Mouse (Mus musculus) limb, embryonic 12.5 days (tissue): ENCODE measurements around the gene Sdhaf4. TPM values are rescaled to one million over a fixed set of nuclear protein-coding genes. Genes with fewer than 3 reads are reported as not detected.
"Not testable (repeated sequence)": the region's sequence is repeated elsewhere in the genome, so short reads cannot be mapped to it uniquely, and the experiment has no call there.

Experiments used
- ATAC-seq: fragments of 200-750 bp; cut with Nextera tagmentation; 2 replicates; pipeline ENCODE4 v1.8.0; 2017; ENCODE audit warnings: low read depth, moderate TSS enrichment; ENCODE audit not compliant: insufficient number of reproducible peaks, insufficient read depth, low FRiP score, low TSS enrichment
- H3K27ac ChIP-seq: fragments of 300-500 bp; sonication (generic); 2 replicates; pipeline ENCODE4 v1.5.1; 2016; ENCODE audit warnings: mild to moderate bottlenecking, moderate library complexity
- H3K27me3 ChIP-seq: fragments of 300-500 bp; sonication (generic); 2 replicates; pipeline ENCODE4 v1.6.1; 2016; ENCODE audit warnings: mild to moderate bottlenecking, moderate library complexity
- H3K36me3 ChIP-seq: fragments of 300-500 bp; sonication (generic); 2 replicates; pipeline ENCODE4 v1.6.1; 2016; ENCODE audit warnings: mild to moderate bottlenecking, moderate library complexity
- H3K4me1 ChIP-seq: fragments of 300-500 bp; sonication (generic); replicated peaks from 2 replicates; pipeline ENCODE4 v1.6.1; 2016
- H3K4me2 ChIP-seq: fragments of 300-500 bp; sonication (generic); 2 replicates; pipeline ENCODE4 v1.6.1; 2016; ENCODE audit warnings: mild to moderate bottlenecking, moderate library complexity
- H3K4me3 ChIP-seq: fragments of 300-500 bp; sonication (generic); replicated peaks from 2 replicates; pipeline ENCODE4 v1.5.1; 2016; ENCODE audit warnings: mild to moderate bottlenecking
- H3K9ac ChIP-seq: fragments of 300-500 bp; sonication (generic); replicated peaks from 2 replicates; pipeline ENCODE4 v1.6.1; 2016; ENCODE audit warnings: mild to moderate bottlenecking, moderate library complexity
- H3K9me3 ChIP-seq: fragments of 300-500 bp; sonication (generic); 2 replicates; pipeline ENCODE4 v1.6.1; 2016; ENCODE audit warnings: mild to moderate bottlenecking, moderate library complexity
- WGBS: fragments of 180-500 bp; shearing (Covaris S2); methylation state at CpG from one replicate; pipeline ENCODE4 v1.1.7; 2016; 5-methylcytosine and 5-hydroxymethylcytosine counted together
- polyA plus RNA-seq: library from polyadenylated mRNA; unstranded; fragments of >200 nt; fragmentation: Nextera tagmentation; extraction: Ambion mirVana; gene quantifications from 2 replicates; pipeline ENCODE4 v1.2.1, GENCODE M21; 2016

Sdhaf4 gene
- polyA plus RNA-seq, 1 experiment from 2014 or later: 96.3 TPM

DNA sequence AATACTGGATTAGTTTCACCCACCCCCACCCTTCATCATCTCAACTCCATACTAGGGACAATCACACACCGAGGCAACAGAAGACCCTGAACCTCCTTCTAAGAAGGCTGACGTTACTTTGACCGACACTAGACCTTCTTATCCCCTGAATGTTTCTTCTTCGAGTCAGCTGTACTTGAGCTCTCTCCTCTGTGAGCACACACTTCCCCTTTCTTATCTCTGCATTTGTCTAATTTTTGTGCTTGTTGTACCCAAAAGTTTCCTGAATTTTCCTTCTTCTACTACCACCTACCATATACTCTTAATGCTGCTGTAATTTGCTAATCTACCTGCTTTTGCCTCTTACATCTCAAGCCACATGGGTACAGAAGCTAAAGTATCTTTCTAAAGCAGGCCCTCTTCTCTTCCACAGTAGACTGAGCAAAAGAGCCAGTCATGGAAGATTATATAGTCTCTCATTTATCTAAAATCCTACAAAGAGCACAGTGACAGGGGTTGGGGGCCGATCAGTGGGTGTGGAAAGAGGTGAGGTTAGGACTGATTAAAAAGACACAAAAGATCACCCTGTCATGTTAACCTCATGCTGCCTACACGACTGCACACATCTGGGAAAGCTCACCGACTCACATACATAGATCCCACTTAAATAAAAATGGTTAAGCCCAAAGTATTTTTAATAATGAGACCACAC is 7.2 kb downstream of the Sdhaf4 start:
- no peak overlapping the region for H3K27ac ChIP-seq
- WGBS: 91% methylated on average over 7 of the region's 7 CpGs
- no peak overlapping the region for H3K4me2 ChIP-seq

DNA sequence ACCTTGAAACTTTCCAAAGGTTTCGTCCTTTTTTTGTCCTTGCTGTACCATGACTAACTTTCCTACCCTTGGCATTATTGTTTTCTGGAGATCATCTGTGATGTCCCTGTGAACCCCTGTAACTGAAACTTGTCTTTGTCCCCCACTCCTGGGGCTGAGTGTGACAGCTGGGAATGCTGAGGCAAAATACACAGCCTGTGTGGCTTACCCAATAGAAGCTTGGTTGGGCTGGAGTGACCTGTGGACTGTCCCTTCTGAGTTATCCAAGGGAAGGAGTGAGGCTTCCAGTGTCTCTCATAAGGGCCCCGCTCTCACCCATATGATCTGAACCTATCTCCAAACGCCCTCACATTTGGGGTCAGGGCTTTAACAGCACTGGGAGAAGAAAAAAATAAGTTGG is 8.0 kb downstream of the Sdhaf4 start:
- ATAC-seq: no peak
- no peaks in the 10 kb centered on the region for H3K4me1 ChIP-seq
- no peak overlapping the region for H3K4me2 ChIP-seq
- H3K27ac ChIP-seq: no peak overlapping the region
- 0 out of 2 replicates have a peak, but pooled peaks cover 3% of the 10 kb centered on the region for H3K9me3 ChIP-seq
- 90% methylated on average over 3 of the region's 3 CpGs for WGBS
- H3K4me3 ChIP-seq: no peak overlapping the region
- no peak overlapping the region for H3K9ac ChIP-seq
- no peaks in the 10 kb centered on the region for H3K27me3 ChIP-seq
- peaks cover 55% of the 10 kb centered on the region for H3K36me3 ChIP-seq

More for the DNA sequence above, 7.2 kb downstream of the Sdhaf4 start:
- H3K9ac ChIP-seq: no peak overlapping the region
- H3K4me3 ChIP-seq: no peak overlapping the region
- H3K9me3 ChIP-seq: 0 out of 2 replicates have a peak, but pooled peaks cover 3% of the 10 kb centered on the region
- H3K36me3 ChIP-seq: peaks cover 57% of the 10 kb centered on the region
- H3K27me3 ChIP-seq: no peaks in the 10 kb centered on the region
- no peak for ATAC-seq
- H3K4me1 ChIP-seq: no peaks in the 10 kb centered on the region

DNA sequence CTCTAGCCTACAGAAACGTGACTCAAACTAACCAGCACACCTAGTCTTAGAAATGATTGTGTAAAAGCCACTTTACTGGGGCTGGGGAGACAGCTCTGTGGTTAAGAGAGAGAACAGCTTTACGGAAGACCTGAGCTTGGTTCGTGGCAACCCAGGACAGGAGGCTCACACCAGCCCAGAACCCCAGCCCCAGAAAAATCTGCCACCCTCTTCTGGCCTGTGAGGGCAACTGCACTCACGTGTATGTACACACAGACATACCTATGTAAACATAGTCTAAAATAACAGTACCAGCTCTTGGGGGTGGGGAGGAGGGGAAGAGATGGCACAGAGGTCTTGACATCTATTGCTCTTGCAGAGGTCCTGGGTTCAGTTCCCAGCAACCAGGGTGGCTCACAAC is 10.0 kb downstream of the Sdhaf4 start:
- 90% methylated on average over 4 of the region's 4 CpGs for WGBS

DNA sequence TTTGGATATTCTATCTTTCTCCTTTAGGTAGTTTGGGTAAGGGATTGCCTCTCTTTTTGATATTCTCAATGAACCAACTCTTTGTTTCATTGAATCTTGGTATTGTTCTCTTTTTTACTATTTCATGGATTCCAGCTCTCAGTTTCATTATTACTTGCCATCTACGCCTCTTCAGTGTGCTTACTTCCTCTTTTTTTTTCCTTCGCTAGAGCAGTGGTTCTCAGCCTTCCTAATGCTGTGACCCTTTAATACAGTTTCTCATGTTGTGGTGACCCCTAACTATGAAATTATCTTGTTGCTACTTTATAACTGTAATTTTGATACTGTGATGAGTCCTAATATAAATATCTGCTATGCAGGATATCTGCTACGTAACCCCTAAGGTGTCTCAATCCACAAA is 22.3 kb downstream of the Sdhaf4 start:
- no peaks in the 10 kb centered on the region for H3K36me3 ChIP-seq
- H3K9me3 ChIP-seq: 0 out of 2 replicates have a peak, but pooled peaks cover 3% of the 10 kb centered on the region
- H3K27me3 ChIP-seq: no peaks in the 10 kb centered on the region
- no peak overlapping the region for H3K4me3 ChIP-seq
- WGBS: 91% methylated on average over 3 of the region's 3 CpGs
- ATAC-seq: no peak
- no peak overlapping the region for H3K9ac ChIP-seq
- H3K4me2 ChIP-seq: no peak overlapping the region
- no peak overlapping the region for H3K27ac ChIP-seq
- no peaks in the 10 kb centered on the region for H3K4me1 ChIP-seq

More for the DNA sequence above, 10.0 kb downstream of the Sdhaf4 start:
- Histone ChIP-seq H3K36me3 (peaks cover 36% of the 10 kb centered on the region), H3K9me3 (0 out of 2 replicates have a peak, but pooled peaks cover 3% of the 10 kb centered on the region), H3K4me3 (no peak overlapping the region), H3K9ac (no peak overlapping the region), H3K27ac (no peak overlapping the region), H3K4me2 (no peak overlapping the region), H3K27me3 (no peaks in the 10 kb centered on the region), H3K4me1 (no peaks in the 10 kb centered on the region)
- no peak for ATAC-seq

DNA sequence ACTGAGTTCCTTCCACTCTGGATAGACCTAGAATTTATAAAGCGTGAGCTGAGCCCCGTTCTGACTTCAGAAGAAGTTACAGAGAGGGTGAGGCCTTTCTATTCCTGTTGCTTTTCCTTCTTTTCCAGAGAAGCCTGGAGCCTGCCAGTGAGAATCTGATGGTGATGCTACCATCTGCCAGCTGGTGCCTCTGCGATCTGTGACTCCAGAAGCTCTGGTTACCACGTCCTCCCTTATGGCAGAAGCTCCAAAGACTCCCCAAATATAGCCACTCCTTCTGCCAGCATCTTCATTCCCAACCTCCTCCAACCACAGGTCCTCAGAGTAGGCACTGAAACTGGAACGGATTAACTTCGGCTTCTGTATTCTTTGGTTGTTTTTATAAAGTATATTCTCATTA is 27.2 kb downstream of the Sdhaf4 start:
- ATAC-seq: no peak
- 81% methylated on average over 6 of the region's 6 CpGs for WGBS
- H3K4me1 ChIP-seq: no peaks in the 10 kb centered on the region
- no peaks in the 10 kb centered on the region for H3K9me3 ChIP-seq
- H3K27ac ChIP-seq: no peak overlapping the region
- H3K9ac ChIP-seq: no peak overlapping the region
- H3K4me2 ChIP-seq: no peak overlapping the region
- no peaks in the 10 kb centered on the region for H3K36me3 ChIP-seq
- no peaks in the 10 kb centered on the region for H3K27me3 ChIP-seq
- no peak overlapping the region for H3K4me3 ChIP-seq

DNA sequence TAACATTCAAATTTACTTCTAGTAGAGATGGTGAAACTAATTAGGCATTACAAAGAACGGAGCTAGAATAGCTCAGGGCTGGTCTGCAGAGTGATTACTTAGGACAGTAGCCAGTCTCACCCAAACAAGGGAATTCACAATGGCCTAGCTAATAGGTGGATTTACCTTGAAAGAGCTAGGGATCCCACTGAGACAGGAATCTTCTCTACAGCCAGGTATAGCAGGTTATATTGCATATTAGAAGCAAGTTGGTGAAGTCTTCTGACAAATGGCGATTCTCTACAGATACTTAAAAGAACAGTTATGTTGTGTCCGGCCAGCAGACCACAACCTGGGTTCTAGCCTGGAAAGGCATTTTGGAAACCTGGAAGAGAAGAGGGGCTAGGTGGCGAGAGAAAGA is 34.3 kb downstream of the Sdhaf4 start:
- not testable (repeated sequence) for H3K4me2 ChIP-seq, H3K9ac ChIP-seq, H3K9me3 ChIP-seq, H3K4me1 ChIP-seq, ATAC-seq, H3K27me3 ChIP-seq, H3K36me3 ChIP-seq, H3K27ac ChIP-seq, H3K4me3 ChIP-seq
- WGBS: 91% methylated on average over 4 of the region's 4 CpGs

DNA sequence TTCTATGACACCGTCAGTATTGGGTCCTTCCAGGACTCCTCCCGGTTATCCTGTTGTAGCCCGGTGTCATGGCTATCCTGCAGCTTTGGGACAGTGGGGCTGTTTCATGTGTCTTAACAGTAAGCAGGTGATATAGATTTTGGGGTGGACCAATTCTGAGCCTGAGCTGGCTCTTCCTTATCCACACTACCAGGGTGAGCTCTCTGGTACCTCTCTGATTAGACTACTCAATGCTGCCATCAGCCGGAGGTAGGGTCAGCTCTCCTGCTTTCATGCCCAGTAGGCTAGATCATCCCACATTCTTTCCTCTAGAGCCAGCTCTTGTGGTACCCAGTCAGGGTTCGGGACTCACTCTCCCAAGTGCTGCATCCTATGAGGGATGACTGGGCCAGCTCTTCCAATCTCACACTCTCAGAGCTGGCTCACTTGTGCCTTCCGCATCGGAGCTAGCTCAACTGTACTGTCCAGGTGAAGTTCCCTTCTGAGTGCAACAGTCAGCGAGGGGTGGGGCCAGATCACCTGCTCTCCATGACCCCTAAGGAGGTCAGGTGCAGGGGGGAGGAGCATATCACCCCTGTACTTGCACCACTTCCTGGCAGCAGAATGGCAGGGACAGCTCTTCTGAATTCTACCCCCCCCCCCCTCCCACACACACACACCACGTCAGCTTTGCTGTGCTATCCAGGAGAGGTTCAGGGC is 37.3 kb downstream of the Sdhaf4 start:
- Histone ChIP-seq H3K27ac (no peak overlapping the region), H3K9me3 (peaks cover 5% of the 10 kb centered on the region; the same call in 1 of the 2 replicates), H3K4me3 (no peak overlapping the region), H3K4me1 (no peaks in the 10 kb centered on the region), H3K9ac (no peak overlapping the region), H3K27me3 (no peaks in the 10 kb centered on the region), H3K4me2 (no peak overlapping the region), H3K36me3 (no peaks in the 10 kb centered on the region)
- no peak for ATAC-seq
- 92% methylated on average over 9 of the region's 9 CpGs for WGBS

DNA sequence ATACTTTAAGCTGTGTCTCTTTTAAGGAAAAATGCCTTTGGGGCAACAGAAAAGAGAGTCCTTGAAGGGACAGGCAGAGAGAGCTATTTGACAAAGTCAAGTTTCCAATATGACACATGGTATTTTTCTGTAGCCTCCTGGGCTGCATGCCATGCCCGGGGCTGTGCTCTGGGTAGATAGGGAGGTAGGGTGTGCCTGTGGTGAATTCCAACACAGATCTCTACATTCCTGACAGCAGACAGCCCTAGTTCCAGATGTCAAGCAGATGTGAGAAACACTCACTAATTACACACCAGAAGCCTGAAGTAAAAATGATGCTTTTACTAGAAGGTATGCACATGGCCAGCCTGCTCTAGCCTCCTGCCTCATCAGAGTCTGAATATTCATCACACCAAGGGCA is 39.2 kb downstream of the Sdhaf4 start:
- Histone ChIP-seq H3K9me3 (peaks cover 5% of the 10 kb centered on the region; the same call in 1 of the 2 replicates), H3K27me3 (no peaks in the 10 kb centered on the region), H3K4me2 (no peak overlapping the region), H3K9ac (no peak overlapping the region), H3K4me1 (no peaks in the 10 kb centered on the region), H3K4me3 (no peak overlapping the region), H3K36me3 (no peaks in the 10 kb centered on the region), H3K27ac (no peak overlapping the region)
- ATAC-seq: no peak
- 35% methylated on average over 1 of the region's 1 CpGs for WGBS

DNA sequence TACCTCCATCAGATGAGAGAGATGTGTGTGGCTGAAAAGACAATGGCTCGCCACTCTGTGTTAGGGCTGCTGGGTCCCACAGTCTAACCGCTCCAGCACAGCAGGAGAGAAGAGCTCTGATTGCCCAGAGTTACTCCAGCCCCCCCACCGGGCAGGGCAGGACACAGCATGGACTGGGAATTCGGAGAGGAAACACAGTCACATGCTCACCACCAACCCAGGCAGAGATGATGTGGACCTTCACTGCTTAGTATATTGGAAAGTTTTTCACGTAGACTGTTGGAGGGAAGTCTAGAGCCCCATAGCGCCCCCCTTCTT is 46.1 kb downstream of the Sdhaf4 start:
- H3K4me1 ChIP-seq: peaks cover 11% of the 10 kb centered on the region
- H3K4me3 ChIP-seq: peak overlapping the region; percentile 35
- H3K9me3 ChIP-seq: no peaks in the 10 kb centered on the region
- H3K4me2 ChIP-seq: peak overlapping the region; percentile 56
- ATAC-seq: peak; percentile 52; the same call in 1 of the 2 replicates
- no peaks in the 10 kb centered on the region for H3K36me3 ChIP-seq
- no peak overlapping the region for H3K9ac ChIP-seq
- WGBS: 19% methylated on average over 6 of the region's 6 CpGs
- H3K27ac ChIP-seq: no peak overlapping the region
- H3K27me3 ChIP-seq: no peaks in the 10 kb centered on the region; the same call in 1 of the 2 replicates

DNA sequence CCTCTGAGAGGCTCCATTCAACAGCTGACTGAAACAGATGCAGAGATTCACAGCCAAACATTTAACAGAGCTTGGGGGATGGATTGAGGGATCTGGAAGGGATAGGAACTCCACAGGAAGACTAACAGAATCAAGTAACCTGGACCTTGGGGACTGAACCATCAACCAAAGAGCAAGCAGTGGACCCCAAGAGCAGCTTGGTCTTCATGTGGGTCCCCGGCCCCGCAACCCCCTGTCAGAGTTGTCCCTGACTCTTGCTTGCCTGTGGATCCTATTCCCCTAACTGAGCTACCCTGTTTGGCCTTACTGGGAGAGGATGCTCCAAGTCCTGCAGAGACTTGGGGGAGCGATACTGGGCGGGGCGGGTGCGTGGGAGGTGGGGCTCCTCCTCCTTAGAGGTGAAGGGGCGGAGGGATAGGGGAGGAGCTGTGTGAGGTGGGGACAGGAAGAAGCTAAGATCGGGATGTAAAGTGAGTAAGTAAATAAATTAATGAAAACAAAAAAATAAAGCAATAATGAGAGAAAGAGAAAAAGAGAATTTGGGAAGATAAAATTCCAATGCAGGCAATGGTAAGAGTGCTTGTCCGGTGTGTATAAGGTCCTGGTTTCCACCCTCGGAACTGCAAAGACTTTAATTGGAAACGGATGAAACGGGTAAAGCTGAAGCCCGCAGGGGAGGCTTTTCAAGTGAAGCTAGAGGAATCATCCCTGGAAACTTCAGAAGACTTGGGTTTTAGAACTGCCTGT is 46.6 kb downstream of the Sdhaf4 start:
- Histone ChIP-seq H3K36me3 (no peaks in the 10 kb centered on the region), H3K4me1 (peaks cover 11% of the 10 kb centered on the region), H3K27ac (no peak overlapping the region), H3K4me2 (peak overlapping the region; percentile 56), H3K9ac (no peak overlapping the region), H3K27me3 (no peaks in the 10 kb centered on the region; the same call in 1 of the 2 replicates), H3K9me3 (no peaks in the 10 kb centered on the region), H3K4me3 (peak overlapping the region; percentile 35)
- WGBS: 12% methylated on average over 13 of the region's 13 CpGs
- ATAC-seq: peak; percentile 71; the same call in 1 of the 2 replicates

DNA sequence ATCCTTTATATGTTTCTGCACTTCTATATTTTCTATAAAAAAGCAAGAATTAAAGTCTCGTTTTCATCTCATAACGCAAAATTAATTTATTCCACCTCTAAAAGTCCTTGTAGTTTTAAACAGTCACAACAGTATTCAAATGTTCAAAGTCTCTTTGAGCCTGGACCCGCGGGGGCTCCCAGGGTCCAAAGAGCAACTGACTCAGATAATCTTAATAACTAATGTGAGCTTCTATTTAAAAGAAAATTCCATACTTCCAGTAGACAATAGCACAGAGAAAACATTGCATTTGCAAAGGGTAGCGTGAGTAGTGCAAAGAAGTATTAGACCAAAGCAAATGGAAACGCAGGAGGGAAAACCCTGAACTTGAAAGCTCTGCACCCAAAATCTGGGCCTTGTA is 47.4 kb downstream of the Sdhaf4 start:
- WGBS: 93% methylated on average over 6 of the region's 6 CpGs
- no peak overlapping the region for H3K27ac ChIP-seq
- no peaks in the 10 kb centered on the region; the same call in 1 of the 2 replicates for H3K27me3 ChIP-seq
- peaks cover 11% of the 10 kb centered on the region for H3K4me1 ChIP-seq
- H3K36me3 ChIP-seq: no peaks in the 10 kb centered on the region
- H3K4me2 ChIP-seq: no peak overlapping the region
- no peaks in the 10 kb centered on the region for H3K9me3 ChIP-seq
- no peak for ATAC-seq
- no peak overlapping the region for H3K9ac ChIP-seq
- H3K4me3 ChIP-seq: no peak overlapping the region
